Mouse (Mus musculus): ENCODE results near the gene Nav2.

The Nav2 gene

DNA sequence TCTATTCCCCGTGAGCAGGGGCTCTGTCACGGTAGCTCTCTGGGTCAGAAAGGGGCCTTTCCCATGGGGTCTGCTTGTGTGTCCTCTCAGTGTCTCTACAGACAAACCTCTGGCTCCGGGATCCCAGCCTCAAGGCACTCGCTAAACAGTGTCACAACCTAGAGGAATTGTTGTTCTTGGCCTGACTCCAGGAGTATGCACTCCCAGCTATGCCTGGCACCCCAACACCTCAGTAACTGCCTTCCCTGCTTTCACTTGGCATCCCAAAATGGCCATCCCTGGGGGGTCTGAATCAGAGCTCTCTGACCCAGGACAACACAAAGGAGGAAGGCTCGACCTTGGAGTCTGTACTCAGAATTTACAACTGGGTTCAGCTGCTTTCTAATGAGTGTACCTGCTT lies 317.2 kb downstream of the Nav2 start:
- DNase-seq = no peak

DNA sequence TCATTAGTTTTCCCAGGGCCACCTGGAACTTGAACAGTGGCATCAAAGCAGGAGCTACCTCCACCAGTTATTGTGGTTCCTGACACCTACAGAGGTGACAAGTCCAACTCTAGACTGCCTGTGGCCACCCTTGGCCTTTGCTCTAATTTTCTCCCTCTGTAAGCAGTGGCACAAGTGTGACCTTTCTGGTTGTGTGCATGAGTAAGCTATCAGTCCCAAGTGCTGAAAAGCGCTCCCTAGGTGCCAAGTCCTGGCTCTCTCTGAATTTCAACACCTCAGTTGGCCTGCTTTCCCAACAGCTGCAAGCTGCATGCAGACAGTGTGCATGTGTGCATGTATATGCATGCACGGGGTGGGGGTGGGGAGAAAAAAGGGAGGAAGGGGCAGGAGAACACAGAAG lies 324.5 kb downstream of the Nav2 start:
- DNase-seq = no peak

DNA sequence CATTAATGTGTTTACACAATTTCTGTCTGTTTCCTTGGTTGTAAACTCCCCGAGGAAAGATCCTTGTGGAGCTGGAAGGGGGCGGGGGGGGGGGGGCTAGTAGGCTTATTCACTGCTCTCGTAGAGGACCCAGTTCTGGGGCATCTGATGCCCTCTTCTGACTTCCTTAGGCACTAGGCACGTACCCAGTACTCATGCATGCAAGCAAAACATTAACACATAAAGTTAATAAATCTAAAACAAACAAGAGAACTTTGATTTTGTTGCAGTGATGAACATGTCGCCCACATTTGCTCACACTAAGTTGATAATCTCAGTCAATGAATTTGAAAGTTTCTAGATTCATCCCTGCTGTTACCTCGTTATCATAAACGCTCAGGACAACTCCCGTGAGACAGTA lies 325.8 kb downstream of the Nav2 start:
- peak; percentile 59 for DNase-seq

DNA sequence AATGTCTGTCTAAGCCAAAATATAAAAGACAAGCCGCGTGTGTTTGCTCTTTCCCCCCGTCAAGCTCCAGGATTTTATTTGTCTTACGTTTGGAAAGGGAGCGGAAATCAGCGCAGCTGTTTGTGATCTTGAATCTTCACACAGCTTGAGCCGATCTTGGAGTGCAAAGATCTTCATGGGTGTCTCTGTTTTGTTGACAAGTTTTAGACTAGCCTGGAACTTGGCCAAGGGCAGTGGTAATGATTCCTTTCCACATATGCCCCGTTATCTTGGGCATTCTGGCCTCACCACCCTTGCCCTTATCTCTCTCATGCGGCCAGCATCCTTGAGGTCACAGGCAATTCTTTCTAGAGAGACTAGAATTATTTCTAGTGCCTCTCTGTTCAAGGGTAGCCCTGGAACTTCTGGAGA lies 326.8 kb downstream of the Nav2 start:
- DNase-seq = peak; percentile 56

DNA sequence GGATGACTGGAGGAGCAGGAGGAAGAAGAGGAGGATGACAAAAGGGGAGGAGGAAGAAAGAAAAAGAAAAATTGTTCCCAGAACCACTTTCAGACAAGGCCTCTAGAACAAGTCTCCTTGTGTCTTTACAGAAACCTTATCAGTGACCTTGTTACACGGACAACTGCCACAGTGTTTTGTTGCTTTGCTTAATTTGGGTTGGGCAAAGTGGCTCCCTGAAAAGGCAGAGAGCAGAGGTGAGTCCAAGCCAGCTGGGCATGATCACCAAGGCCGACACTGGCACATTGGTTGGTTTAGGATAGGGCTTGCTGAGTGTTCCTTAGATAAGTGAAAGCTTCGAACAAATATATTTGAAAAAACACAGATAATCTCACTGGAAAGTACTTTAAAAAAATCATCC lies 327.3 kb downstream of the Nav2 start:
- no peak for DNase-seq

DNA sequence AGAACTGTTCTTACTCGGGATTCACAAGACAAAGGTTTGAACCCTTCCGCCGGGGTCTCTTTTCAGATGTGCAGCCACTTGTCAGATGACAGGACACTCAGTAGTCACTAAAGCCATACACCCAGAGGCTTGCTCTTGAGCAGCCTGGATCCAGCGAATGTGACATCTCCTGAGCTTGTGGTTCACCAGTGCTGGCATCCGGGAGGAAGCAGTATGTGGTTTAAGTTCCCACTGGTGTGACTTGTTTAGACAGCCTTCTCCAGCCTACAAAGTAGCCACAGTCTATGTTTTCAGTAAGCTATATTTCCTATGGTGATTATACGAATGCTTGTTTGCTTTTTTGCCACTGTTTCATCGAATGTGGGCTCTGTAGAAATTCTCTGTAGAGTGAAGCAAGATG lies 331.9 kb downstream of the Nav2 start:
- DNase-seq = no peak

DNA sequence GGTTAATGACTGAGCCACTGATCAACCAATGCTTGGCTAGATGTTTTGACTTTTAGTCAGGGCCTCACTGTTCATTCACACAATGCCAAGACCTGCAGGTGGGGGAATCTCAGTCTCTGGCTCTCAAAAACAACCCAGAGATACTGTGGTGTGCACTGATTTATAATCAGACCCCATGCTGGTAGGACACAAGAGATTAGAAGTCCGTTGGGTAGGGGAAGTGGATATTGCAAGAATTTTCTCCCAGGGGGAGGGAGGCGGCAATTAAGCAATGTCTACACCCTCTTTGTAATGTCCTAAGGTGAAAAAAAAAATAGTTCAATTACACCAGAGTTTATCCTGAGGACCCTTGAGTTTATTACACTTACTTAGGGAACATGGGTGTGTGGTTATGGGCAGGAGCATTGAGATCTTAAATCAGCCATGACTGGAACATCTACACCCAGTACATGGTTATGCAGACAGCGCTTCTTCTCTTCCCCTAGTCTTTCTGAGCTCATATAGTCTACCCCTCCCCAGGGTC lies 332.8 kb downstream of the Nav2 start:
- no peak for DNase-seq

DNA sequence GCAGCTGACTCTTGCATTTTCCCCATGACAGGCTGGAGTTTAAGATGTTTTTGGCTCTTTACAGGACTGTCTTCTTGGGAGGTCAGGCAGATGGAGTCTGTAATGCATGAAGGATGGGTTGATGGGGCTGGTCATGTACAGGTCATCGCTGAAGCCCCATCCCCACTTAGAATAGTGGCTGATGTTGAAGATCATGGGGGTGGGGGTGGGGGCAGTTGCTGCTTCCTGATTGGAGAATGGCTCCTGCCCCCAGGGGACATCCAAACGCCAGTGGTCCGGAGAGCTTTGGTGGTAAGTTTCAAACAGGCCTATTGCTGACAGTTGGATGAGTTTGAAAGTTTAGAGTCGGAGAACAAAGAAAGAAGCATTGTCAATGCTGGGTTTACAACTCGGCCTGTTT lies 333.7 kb downstream of the Nav2 start:
- no peak for DNase-seq

DNA sequence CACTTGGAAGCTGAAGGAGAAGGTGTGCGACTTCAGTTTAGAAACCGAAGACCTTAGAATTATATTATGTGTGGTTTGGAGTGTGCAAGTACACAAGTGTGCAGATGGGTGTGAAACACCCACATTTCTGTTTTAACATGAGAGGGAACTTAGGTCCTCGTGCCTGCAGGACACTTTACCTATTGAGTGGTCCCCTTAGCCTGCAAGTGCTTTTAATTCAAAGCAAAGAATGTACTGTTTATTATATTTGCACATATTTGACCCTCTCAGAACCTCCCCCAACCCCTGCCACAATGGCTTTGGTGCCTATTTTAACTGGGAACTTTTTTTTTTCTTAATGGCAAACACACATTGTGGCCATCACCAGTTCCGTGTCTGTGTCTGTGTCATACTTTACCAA lies 334.6 kb downstream of the Nav2 start:
- DNase-seq = no peak

DNA sequence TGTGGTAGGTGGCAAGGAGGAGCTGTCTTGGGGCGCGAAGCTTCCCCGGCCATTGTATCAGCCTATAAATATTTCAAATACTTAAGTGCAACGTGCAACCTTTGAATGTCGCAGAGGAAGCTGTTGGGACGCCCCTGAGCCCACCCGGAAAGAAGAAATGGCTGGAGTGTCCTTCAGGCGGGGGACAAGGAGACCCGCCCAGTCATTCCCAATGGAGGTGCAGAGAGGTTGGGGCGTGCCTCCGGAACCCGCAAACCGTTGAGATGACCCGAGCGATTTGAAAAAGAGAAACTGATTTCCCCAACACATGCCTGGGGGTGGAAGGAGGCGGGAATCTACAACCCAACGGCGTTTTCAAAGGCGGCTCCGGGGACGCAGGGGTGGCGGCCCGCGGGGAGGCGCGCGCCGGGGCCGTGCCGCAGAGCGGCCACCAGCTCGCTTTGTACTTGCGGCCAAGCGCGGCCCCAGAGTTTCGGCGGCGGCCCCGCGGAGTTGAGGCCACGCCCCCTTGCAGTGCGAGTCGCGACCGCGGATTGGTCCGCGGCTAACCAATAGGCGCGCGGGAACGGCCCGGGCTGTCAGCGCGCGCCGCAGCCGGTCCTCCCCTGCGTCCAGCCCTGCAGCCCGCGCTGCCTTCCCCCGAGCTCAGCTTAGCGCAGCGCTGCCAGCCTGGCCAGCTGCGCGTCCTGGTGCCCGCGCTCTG lies 337.2 kb downstream of the Nav2 start:
- DNase-seq = peak; percentile 90

DNA sequence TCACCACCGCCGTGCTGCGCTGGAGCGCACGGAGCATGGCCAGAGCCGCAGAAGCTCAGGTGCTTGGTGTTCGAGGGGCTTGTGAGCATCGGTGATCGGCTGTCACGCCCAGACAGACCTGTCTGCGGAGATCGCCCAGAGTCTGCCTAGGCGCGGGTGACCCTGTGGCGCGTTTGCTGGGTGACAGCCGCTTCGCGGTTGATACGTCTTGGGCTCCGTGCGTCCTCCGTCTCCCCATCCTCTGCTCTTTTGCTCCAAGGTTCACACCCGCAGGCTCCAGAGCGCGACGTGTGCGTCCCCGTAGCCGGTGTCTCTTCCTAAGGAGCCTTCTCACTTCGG lies 337.7 kb downstream of the Nav2 start:
- DNase-seq = no peak

DNA sequence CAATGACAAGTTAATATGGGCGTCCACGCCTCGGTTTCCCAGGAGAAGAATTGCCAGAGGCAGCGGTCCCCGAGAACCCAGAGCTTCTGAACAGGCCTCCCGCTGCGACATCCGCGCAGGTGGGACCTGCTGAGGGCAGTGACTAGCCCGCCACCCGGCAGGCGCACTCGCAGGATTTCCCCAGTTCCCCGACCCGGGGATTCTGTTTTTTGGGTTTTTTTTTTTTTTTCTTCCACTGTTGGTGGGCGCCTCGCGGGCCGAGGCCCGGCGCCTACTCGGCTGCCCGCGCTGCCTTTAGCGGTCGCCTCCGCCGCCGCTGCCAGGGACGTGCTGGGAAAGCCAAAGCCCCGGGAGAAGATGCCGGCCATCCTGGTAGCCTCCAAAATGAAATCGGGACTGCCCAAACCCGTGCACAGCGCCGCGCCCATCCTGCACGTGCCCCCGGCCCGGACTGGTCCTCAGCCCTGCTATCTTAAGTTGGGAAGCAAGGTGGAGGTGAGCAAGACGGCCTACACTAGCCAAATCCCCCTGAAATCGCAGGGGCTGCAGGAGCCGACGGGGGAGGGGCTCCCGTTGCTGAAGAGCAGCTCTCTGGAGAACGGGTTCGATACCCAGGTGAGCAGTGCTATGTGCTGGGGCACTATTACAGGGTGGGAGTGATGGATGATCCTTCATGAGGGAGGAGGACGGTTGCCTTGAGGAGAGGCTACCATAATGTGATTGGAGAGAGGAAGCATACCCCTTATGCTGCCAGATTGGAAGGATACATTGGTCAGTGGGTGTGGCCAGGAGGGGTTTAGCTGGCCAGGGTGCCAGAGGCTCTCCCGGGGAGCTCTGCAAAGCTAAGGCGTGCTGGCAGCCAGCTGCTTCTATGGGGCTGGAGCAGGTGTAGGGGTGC lies 338.3 kb downstream of the Nav2 start:
- DNase-seq = no peak

DNA sequence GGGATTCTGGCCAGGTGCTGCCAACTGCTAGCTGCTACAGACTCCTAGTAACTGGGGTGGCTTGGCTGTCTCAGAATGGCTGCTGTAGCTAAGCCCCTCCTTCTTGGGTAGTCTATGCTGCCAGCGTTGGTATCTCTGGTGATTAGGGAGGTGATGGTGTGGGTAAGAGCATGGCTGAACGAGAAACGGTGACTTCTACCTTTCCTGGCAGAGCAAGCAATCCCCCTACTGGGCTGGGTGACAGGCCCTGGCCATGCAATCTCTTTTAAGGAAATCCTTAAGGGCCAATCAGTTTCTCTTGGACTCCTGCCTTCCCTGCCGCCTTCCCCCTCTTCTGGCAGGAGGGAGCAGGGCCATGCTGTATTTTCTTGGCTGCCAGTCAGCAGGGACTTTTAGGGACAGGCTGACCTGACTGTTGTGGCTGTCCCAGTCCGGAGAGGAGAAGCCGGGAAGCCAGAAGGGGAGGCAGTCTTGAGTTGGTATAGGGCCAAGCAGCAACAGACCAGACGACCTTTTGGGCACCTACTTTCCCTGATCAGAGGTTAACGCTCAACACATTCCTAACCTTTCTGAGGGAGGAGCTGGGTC lies 339.3 kb downstream of the Nav2 start:
- DNase-seq = peak; percentile 70

DNA sequence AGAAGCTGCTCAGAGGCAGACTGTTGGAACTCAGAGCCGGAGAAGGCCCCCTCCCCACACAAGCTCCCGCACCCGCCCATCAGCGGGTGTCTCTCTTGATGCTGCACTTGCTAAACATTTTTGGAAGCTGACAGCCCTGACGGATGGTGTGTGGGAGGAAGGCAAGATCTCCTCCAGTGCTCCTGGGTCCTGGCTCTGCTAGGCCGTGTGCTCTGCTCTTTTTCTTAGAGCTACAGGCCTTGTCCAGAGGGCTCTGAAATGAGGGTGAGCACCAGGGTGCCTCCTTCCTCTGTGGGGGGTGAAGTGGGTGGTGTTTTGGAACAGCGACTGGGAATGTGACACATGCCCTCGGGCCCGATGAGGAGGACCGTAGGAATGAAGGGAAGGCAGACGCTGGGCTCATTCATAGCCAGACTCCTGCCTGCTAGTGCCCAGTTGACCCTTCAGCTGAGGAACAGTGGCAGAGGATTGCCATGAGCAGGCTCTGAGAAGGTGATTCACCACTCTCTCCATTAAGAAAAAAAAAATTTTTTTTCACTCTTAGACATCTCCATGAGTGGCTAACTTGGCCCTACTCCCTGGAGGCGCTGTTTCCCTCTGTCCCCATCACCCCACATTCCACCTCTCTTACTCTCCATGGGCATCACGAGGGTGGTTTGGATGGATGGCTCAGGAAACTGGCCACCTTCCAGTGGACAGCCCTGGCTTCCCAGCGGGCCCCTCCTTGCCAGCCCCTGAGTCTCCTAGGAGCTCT lies 340.0 kb downstream of the Nav2 start:
- no peak for DNase-seq

DNA sequence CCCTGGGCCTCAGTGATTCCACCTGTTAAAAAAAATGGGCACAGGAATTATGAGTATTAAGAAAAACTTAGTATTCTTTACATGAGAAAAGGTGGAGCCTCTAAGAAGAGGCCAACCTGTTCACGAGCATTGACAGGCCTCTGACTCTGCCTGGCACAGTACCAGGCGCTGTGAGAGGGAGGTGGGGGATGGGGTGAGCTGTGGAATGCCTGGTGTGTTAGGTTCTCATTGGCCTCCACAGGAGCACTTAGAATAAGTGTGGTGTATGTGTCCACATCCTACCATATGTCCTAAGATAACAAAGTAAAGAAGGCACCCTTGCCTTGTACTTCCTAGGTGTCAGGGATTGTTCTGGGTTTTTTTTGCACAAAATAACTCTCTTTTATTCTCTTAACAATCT lies 340.9 kb downstream of the Nav2 start:
- DNase-seq = no peak

DNA sequence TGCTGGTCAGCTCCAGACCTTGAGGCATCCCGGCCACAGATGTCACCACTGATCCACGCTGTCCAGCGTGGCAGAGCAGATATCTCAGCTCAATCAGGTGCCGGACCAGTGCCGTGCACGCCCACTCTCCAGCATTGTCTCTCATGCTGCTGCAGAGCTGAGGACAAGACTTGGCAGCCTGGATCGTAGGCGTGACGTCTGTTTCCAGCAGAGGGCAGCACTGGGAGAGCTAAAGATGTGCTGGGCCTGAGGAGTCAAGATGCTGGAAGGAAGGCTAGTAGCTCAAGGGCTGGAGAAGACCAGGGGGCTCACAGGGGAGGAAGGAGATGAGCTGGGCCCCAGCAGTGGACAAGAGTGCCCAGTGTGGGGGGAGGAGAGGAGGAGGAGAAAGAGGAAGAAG lies 341.5 kb downstream of the Nav2 start:
- DNase-seq = peak; percentile 83

DNA sequence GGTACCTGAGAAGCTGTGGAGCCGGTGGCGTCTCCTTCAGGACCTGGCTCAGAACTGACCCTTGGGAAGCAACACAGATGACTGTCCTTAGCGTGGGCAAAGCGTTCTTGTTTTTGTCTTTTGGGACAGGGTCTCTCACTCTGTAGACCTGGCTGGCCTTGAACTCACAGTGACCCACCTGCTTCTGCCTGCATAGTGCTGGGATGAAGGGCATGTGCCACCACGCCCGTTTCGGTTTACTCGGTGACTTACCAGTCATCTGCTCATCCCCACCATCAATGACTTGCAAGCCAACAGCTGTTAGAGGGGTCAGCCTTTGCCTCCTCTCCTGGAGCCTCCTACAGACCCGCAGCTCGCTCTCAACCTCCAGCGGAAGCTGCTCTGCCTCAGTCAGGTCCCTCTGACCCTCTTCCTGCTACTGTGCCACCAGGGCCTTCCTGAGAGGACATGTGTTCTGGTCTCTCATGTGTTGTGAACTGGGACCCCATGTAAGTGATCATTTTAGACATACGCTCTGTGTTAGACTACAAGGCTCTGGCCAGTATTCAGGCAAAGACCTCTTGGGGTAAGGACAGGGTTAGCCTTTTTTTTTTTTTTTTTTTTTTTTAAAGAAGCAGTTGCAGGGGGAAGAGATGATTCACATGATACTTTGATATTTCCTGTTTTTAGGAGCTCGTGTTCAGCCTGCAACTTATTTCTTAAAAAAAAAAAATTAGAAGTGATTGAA lies 342.2 kb downstream of the Nav2 start:
- no peak for DNase-seq

DNA sequence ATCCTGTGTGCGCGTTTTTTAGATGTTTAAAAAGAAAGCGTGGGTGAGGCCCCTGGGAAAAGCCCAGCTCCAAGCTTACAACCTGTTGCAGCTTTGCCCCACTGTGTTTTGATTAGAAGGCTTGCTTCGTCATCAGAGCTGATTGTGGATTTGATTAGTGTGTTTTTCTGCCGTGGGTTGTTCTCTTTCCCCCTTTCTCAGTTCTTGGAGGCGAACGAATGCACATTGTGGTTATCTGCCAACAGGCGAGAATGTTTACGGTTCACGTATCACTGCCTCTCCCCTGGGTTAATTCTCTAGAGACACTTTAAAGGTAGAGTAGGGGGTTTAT lies 342.8 kb downstream of the Nav2 start:
- DNase-seq = no peak

DNA sequence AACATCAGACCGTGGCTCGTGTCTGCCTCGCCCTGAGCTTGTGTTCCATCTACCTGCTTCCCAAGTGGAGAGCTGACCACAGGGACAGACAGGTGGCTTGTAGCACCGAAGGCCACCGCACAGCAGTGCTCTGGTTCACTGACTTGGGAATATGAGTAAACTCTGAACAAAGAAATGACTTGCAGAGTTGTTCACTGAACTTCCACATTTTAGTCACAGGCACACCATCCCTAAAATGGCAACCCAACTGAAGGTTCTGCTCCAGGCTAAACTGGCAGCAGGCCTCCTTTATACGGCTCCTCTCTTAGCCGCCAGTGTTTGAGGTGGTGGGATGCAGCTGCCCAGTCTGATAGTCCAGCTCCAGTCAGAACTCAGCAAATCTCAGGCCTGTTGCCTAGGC lies 343.9 kb downstream of the Nav2 start:
- DNase-seq = no peak

DNA sequence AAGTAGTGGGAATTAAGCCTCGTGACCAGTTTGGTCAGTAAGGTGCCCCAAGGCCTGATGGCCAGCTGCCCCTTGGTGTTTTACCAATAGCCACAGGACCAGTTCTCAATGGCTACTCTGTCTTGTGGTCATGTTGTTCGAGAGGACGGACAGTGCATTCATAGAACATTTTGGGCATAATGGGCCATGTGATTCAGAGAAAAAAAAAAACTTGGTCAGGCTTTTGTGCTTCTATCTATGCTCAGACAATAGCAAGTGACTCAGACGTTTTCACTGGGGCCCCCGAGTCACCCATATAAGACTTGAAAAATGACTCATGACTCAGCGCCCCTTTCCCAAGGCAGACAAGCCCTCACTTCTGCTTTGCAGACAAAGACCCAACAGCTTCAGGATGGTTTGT lies 344.4 kb downstream of the Nav2 start:
- no peak for DNase-seq

DNA sequence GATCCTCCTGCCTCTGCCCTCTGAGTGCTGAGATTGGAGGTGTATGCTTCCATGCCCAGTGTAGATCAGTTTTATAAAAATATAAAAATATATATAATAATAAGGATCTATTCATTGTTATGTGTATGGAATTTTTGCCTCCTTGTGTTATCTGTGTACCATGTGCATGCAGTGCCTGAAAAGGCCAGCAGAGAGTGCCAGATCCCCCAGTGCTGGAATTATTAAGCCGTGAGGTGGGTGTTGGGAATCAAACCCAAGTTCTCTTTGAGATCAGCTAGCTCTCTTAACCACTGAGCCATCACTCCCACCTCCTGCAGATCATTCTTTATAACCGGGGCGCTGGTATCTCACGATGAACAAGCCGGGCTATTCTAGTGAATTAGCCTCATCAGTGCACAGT lies 346.5 kb downstream of the Nav2 start:
- DNase-seq = no peak

DNA sequence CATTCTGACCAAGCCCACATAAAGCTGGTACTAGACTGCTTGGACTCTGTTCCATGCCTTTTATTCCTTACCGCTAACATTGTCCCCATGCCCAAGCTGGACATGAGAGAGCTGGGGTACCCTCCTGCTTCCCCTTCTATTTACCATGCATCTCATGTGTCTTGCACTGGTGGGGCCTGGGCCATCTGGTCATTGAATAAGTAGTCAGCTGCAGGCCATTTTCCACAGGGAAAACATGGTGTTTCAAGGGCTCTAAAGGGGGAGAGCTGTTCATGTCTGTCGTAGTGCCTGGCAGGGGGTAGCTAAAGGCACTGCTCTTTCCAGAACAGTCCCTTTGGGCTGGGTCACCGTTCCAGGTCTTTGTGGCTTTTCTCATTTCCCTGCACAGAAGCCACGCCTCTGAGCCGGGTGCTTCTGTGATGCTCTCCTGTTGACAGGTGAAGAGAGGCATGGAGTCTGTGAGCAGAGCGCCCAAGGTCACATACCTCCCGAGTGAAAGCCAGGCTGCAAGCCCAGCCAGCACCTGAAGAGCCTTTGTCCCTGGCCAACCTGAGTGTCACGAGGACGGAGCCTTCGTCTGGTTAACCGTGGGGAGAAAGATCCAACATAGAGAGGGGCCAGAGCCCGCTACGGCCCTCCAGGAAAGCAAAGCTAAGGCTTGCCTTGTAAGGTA lies 348.9 kb downstream of the Nav2 start:
- no peak for DNase-seq

Measured in kidney, adult 9 months (tissue).